Mouse (Mus musculus): ENCODE results near the gene Rab25.

- no peak for TF ChIP-seq CTCF (conservative IDR thresholded peaks at IDR 0.05; ENCODE audit: low read length)
- TF ChIP-seq NANOG (IDR thresholded peaks at IDR 0.05; ENCODE audit: borderline replicate concordance, low read length), result no peak
These were observed 17.8 kb downstream of the Rab25 start for GRCm38 (mm10) chr3:88530082-88530864.

Data from E14TG2a.4 (cell line).